Mouse (Mus musculus): ENCODE results near the gene Krt42. TPM values are rescaled to one million over a fixed set of nuclear protein-coding genes. Genes with fewer than 3 reads are reported as not detected.

The Krt42 gene
- total RNA-seq, 2 experiments from 2014 or later: not detected

Other genes with a start within 250 kb of the Krt42 start
- gene Krt33b, start 240.0 kb downstream of the Krt42 start, total RNA-seq (2021): not detected
- gene Krt34, start 228.3 kb downstream of the Krt42 start, total RNA-seq (2021): not detected
- gene Krt31, start 219.3 kb downstream of the Krt42 start, total RNA-seq (2021): not detected
- not detected for gene Krt32, start 181.6 kb downstream of the Krt42 start, total RNA-seq (2021)
- not detected for gene Krt35, start 173.6 kb downstream of the Krt42 start, total RNA-seq (2021)
- gene Krt36, start 164.2 kb downstream of the Krt42 start, total RNA-seq (2021): under 1 TPM in 1 of 2 experiments, not detected in 1; 0.16 TPM
- gene Krt13, start 148.3 kb downstream of the Krt42 start, total RNA-seq (2021): not detected
- gene Krt15, start 133.9 kb downstream of the Krt42 start, total RNA-seq (2021): not detected
- gene Krt19, start 121.2 kb downstream of the Krt42 start, total RNA-seq (2021): under 1 TPM in 1 of 2 experiments, not detected in 1; 0.28 TPM
- not detected for gene Krt9, start 76.6 kb downstream of the Krt42 start, total RNA-seq (2021)
- not detected for gene Krt14, start 62.3 kb downstream of the Krt42 start, total RNA-seq (2021)
- gene Krt16, start 21.0 kb downstream of the Krt42 start, total RNA-seq (2021): not detected
- gene Krt17, start 8.8 kb downstream of the Krt42 start, total RNA-seq (2021): not detected
- gene Eif1, start 50.0 kb upstream of the Krt42 start, total RNA-seq (2021): 1,000 to 10,000 TPM; 1,016 to 1,083 TPM
- not detected for gene Gast, start 64.5 kb upstream of the Krt42 start, total RNA-seq (2021)
- under 1 TPM; 0.27 to 0.28 TPM for gene Hap1, start 86.3 kb upstream of the Krt42 start, total RNA-seq (2021)
- 10 to 100 TPM; 72.0 to 79.8 TPM for gene Jup, start 127.9 kb upstream of the Krt42 start, total RNA-seq (2021)
- gene P3h4, start 145.0 kb upstream of the Krt42 start, total RNA-seq (2021): 1 to 10 TPM; 4.3 to 5.1 TPM
- 1 to 10 TPM; 7.5 to 10.0 TPM for gene Fkbp10, start 145.8 kb upstream of the Krt42 start, total RNA-seq (2021)
- 1 to 10 TPM; 8.2 to 8.5 TPM for gene Nt5c3b, start 171.9 kb upstream of the Krt42 start, total RNA-seq (2021)
- gene Klhl10, start 172.0 kb upstream of the Krt42 start, total RNA-seq (2021): under 1 TPM; 0.43 to 0.49 TPM
- gene Klhl11, start 202.9 kb upstream of the Krt42 start, total RNA-seq (2021): 1 to 10 TPM; 3.8 to 3.9 TPM